Mouse (Mus musculus) midbrain, embryonic 13.5 days (tissue): ENCODE measurements around the gene Tmtc2. TPM values are rescaled to one million over a fixed set of nuclear protein-coding genes. Genes with fewer than 3 reads are reported as not detected.

Source experiments
- ATAC-seq: fragments of 200-750 bp; cut with Nextera tagmentation; 2 replicates; pipeline ENCODE4 v1.8.0; 2017; ENCODE audit warnings: mild to moderate bottlenecking, moderate TSS enrichment, moderate library complexity
- H3K27ac ChIP-seq: fragments of 300-500 bp; sonication (generic); 2 replicates; pipeline ENCODE4 v1.5.1; 2015; ENCODE audit warnings: inconsistent platforms, mild to moderate bottlenecking, moderate library complexity
- H3K27me3 ChIP-seq: fragments of 300-500 bp; sonication (generic); 2 replicates; pipeline ENCODE4 v1.6.1; 2015; ENCODE audit warnings: mild to moderate bottlenecking, inconsistent platforms
- H3K36me3 ChIP-seq: fragments of 300-500 bp; sonication (generic); 2 replicates; pipeline ENCODE4 v1.6.1; 2015; ENCODE audit warnings: mild to moderate bottlenecking, inconsistent platforms
- H3K4me1 ChIP-seq: fragments of 300-500 bp; sonication (generic); replicated peaks from 2 replicates; pipeline ENCODE4 v1.6.1; 2015; ENCODE audit warnings: inconsistent platforms
- H3K4me2 ChIP-seq: fragments of 300-500 bp; sonication (generic); replicated peaks from 2 replicates; pipeline ENCODE4 v1.6.1; 2015; ENCODE audit warnings: moderate library complexity, mild to moderate bottlenecking, inconsistent platforms
- H3K4me3 ChIP-seq: fragments of 300-500 bp; sonication (generic); replicated peaks from 2 replicates; pipeline ENCODE4 v1.5.1; 2015; ENCODE audit warnings: mild to moderate bottlenecking, inconsistent platforms
- H3K9ac ChIP-seq: fragments of 300-500 bp; sonication (generic); replicated peaks from 2 replicates; pipeline ENCODE4 v1.6.1; 2015; ENCODE audit warnings: mild to moderate bottlenecking, inconsistent platforms
- H3K9me3 ChIP-seq: fragments of 300-500 bp; sonication (generic); 2 replicates; pipeline ENCODE4 v1.6.1; 2016; ENCODE audit warnings: mild to moderate bottlenecking, inconsistent platforms
- WGBS: fragments of 180-500 bp; shearing (Covaris S2); methylation state at CpG from one replicate; pipeline ENCODE4 v1.1.7; 2015; 5-methylcytosine and 5-hydroxymethylcytosine counted together
- polyA plus RNA-seq: library from polyadenylated mRNA; unstranded; fragments of >200 nt; fragmentation: Nextera tagmentation; extraction: Ambion mirVana; gene quantifications from 2 replicates; pipeline ENCODE4 v1.2.1, GENCODE M21; 2015

The Tmtc2 gene
- polyA plus RNA-seq, 1 experiment from 2014 or later = 8.3 TPM

GRCm38 (mm10) chr10:105189746-105190145 is 384.5 kb downstream of the Tmtc2 start:
- no peak overlapping the region for H3K4me3 ChIP-seq
- no peaks in the 10 kb centered on the region for H3K27me3 ChIP-seq
- H3K36me3 ChIP-seq = no peaks in the 10 kb centered on the region
- H3K27ac ChIP-seq = no peak overlapping the region
- H3K9me3 ChIP-seq = no peaks in the 10 kb centered on the region
- no peak overlapping the region for H3K9ac ChIP-seq
- ATAC-seq = 0 out of 2 replicates have a peak, but pooled peaks have one; percentile 45
- 29% methylated on average over 4 of the region's 4 CpGs for WGBS
- H3K4me1 ChIP-seq = peaks cover 4% of the 10 kb centered on the region
- no peak overlapping the region for H3K4me2 ChIP-seq

- 93% methylated on average over 5 of the region's 5 CpGs for WGBS
- ATAC-seq = no peak
- H3K27ac ChIP-seq = no peak overlapping the region
- H3K9ac ChIP-seq = no peak overlapping the region
- no peaks in the 10 kb centered on the region for H3K9me3 ChIP-seq
- H3K27me3 ChIP-seq = no peaks in the 10 kb centered on the region
- no peaks in the 10 kb centered on the region for H3K36me3 ChIP-seq
- H3K4me3 ChIP-seq = no peak overlapping the region
- peaks cover 4% of the 10 kb centered on the region for H3K4me1 ChIP-seq
- H3K4me2 ChIP-seq = no peak overlapping the region
These were observed 387.6 kb downstream of the Tmtc2 start for GRCm38 (mm10) chr10:105186636-105187035.

- WGBS = 90% methylated on average over 5 of the region's 5 CpGs
- H3K27me3 ChIP-seq = no peaks in the 10 kb centered on the region
- H3K4me1 ChIP-seq = no peaks in the 10 kb centered on the region
- no peak overlapping the region for H3K4me2 ChIP-seq
- H3K9ac ChIP-seq = no peak overlapping the region
- H3K36me3 ChIP-seq = no peaks in the 10 kb centered on the region
- no peaks in the 10 kb centered on the region for H3K9me3 ChIP-seq
- no peak overlapping the region for H3K4me3 ChIP-seq
- ATAC-seq = no peak
- H3K27ac ChIP-seq = no peak overlapping the region
These were observed 405.7 kb downstream of the Tmtc2 start for GRCm38 (mm10) chr10:105168443-105169102.

GRCm38 (mm10) chr10:105165291-105165690 is 409.0 kb downstream of the Tmtc2 start:
- Histone ChIP-seq H3K9ac (no peak overlapping the region), H3K36me3 (no peaks in the 10 kb centered on the region), H3K4me3 (no peak overlapping the region), H3K9me3 (no peaks in the 10 kb centered on the region), H3K4me1 (no peaks in the 10 kb centered on the region), H3K27ac (no peak overlapping the region), H3K27me3 (no peaks in the 10 kb centered on the region), H3K4me2 (no peak overlapping the region)
- WGBS = 89% methylated on average over 5 of the region's 5 CpGs
- no peak for ATAC-seq

- H3K36me3 ChIP-seq = no peaks in the 10 kb centered on the region
- ATAC-seq = no peak
- H3K4me1 ChIP-seq = no peaks in the 10 kb centered on the region
- no peaks in the 10 kb centered on the region for H3K9me3 ChIP-seq
- no peak overlapping the region for H3K4me2 ChIP-seq
- no peaks in the 10 kb centered on the region for H3K27me3 ChIP-seq
- H3K9ac ChIP-seq = no peak overlapping the region
- no peak overlapping the region for H3K4me3 ChIP-seq
- no peak overlapping the region for H3K27ac ChIP-seq
These were observed 420.5 kb downstream of the Tmtc2 start for GRCm38 (mm10) chr10:105153789-105154188.

GRCm38 (mm10) chr10:105144382-105144781 is 429.9 kb downstream of the Tmtc2 start:
- Histone ChIP-seq H3K9ac (no peak overlapping the region), H3K4me2 (no peak overlapping the region), H3K27me3 (no peaks in the 10 kb centered on the region), H3K4me1 (no peaks in the 10 kb centered on the region), H3K9me3 (no peaks in the 10 kb centered on the region), H3K4me3 (no peak overlapping the region), H3K27ac (no peak overlapping the region), H3K36me3 (no peaks in the 10 kb centered on the region)
- WGBS = 76% methylated on average over 4 of the region's 4 CpGs
- ATAC-seq = no peak

- no peaks in the 10 kb centered on the region for H3K27me3 ChIP-seq
- no peak overlapping the region for H3K4me2 ChIP-seq
- no peak overlapping the region for H3K4me3 ChIP-seq
- H3K9ac ChIP-seq = no peak overlapping the region
- no peak overlapping the region for H3K27ac ChIP-seq
- H3K9me3 ChIP-seq = no peaks in the 10 kb centered on the region
- WGBS = 91% methylated on average over 3 of the region's 3 CpGs
- ATAC-seq = no peak
- no peaks in the 10 kb centered on the region for H3K4me1 ChIP-seq
- H3K36me3 ChIP-seq = no peaks in the 10 kb centered on the region
These were observed 432.1 kb downstream of the Tmtc2 start for GRCm38 (mm10) chr10:105142201-105142600.
